Mouse (Mus musculus): ENCODE data around the gene Gnaz.

GRCm38 (mm10) chr10:75045831-75046230 is 78.9 kb downstream of the Gnaz start:
- TF ChIP-seq CTCF (IDR thresholded peaks at IDR 0.05; ENCODE audit: low read depth) (no peak), EP300 (IDR thresholded peaks at IDR 0.05; ENCODE audit: low read depth) (no peak)
